Mouse (Mus musculus): ENCODE data around the gene Cir1. TPM values are rescaled to one million over a fixed set of nuclear protein-coding genes. Genes with fewer than 3 reads are reported as not detected.

Cir1 gene
- total and polyA plus RNA-seq, 3 experiments: 3.8 to 14.3 (median 5.2) TPM

DNA sequence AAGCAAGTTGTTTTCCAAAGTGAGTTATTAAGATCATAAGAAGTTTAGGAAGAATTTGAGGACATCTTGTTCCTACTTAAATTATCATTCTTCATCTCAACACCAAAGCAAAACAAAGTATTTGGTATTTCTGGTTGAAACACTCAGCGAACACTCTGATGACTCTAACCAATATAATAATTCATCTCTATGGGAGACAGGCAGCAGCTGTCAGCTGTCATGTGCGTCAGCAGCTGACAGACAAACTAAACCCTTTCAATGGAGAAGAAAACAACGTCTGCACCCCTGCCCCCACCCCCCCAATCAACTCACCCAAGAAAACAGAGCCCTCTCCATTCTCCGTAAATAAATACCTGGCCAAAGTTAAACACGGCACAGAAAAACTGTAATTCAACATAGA lies 39.0 kb upstream of the Cir1 start:
- Histone ChIP-seq H3K36me3 (replicated peaks in 1 of 2; ENCODE audit: control insufficient read depth in 1 of 2, insufficient read depth in 1 of 2, low read length in 1 of 2) (peaks cover 0 to 13% of the 10 kb centered on the region in 2 experiments), H3K27me3 (replicated peaks) (no peaks in the 10 kb centered on the region), H3K4me2 (ENCODE audit: insufficient read depth, low read depth, poor library complexity, severe bottlenecking) (no peak overlapping the region), H3K4me3 (replicated peaks in 1 of 3; ENCODE audit: low read depth in 2 of 3, low read length in 2 of 3, poor library complexity in 1 of 3) (no peak overlapping the region), H3K79me2 (replicated peaks; ENCODE audit: control insufficient read depth, extremely low read depth, insufficient read depth, poor library complexity, severe bottlenecking) (no peaks in the 10 kb centered on the region), H3K9me3 (replicated peaks; ENCODE audit: low read length) (no peaks in the 10 kb centered on the region), H3K27ac (ENCODE audit: insufficient read depth, low read depth) (no peak overlapping the region), H3K9ac (ENCODE audit: insufficient read depth, low read depth) (no peak overlapping the region), H3K4me1 (ENCODE audit: control insufficient read depth in 1 of 2, insufficient read depth in 2 of 2) (peaks cover 0 to 5% of the 10 kb centered on the region in 2 experiments; a peak in 1 of 4 replicates)
- no peak for TF ChIP-seq JUND (conservative IDR thresholded peaks at IDR 0.05; ENCODE audit: low read depth, low read length)
- no peak for TF ChIP-seq MAFK (IDR thresholded peaks at IDR 0.05; ENCODE audit: insufficient replicate concordance, low read length)
- no peak for TF ChIP-seq EP300 (IDR thresholded peaks at IDR 0.05; ENCODE audit: low read length)
- no peak for TF ChIP-seq USF2 (conservative IDR thresholded peaks at IDR 0.05; ENCODE audit: low read depth, low read length)
- no peak for TF ChIP-seq SMC3 (IDR thresholded peaks at IDR 0.05; ENCODE audit: low read depth, low read length)
- TF ChIP-seq NELFE (IDR thresholded peaks at IDR 0.05; ENCODE audit: low read depth, low read length): no peak
- no peak for TF ChIP-seq ELF1 (IDR thresholded peaks at IDR 0.05; ENCODE audit: low read depth, low read length)
- TF ChIP-seq UBTF (IDR thresholded peaks at IDR 0.05; ENCODE audit: low read depth, low read length): no peak
- TF ChIP-seq SIN3A (IDR thresholded peaks at IDR 0.05; ENCODE audit: low read length): no peak
- no peak for TF ChIP-seq RAD21 (IDR thresholded peaks at IDR 0.05; ENCODE audit: low read depth, low read length)
- TF ChIP-seq TBP (conservative IDR thresholded peaks at IDR 0.05; ENCODE audit: low read depth, low read length): no peak
- TF ChIP-seq ZC3H11A (IDR thresholded peaks at IDR 0.05; ENCODE audit: low read depth, low read length): no peak
- TF ChIP-seq TCF12 (IDR thresholded peaks at IDR 0.05; ENCODE audit: low read depth, low read length): no peak
- TF ChIP-seq E2F4 (IDR thresholded peaks at IDR 0.05; ENCODE audit: insufficient replicate concordance, low read depth, low read length): no peak
- no peak for TF ChIP-seq MXI1 (IDR thresholded peaks at IDR 0.05; ENCODE audit: low read depth, low read length)
- TF ChIP-seq USF1 (IDR thresholded peaks at IDR 0.05; ENCODE audit: low read depth, low read length): no peak
- no peak for TF ChIP-seq CHD2 (IDR thresholded peaks at IDR 0.05; ENCODE audit: low read length)
- TF ChIP-seq BHLHE40 (IDR thresholded peaks at IDR 0.05; ENCODE audit: low read depth, low read length): no peak
- DNase-seq (ENCODE audit: extremely low read depth): no peak
- in situ Hi-C loops (cut with MboI; ENCODE audit: low pct_ligation_motif_present, low pct_unique_long_range_greater_than_20kb, low sequenced_read_pairs): no loop called here
- dilution Hi-C loops (cut with MboI; ENCODE audit: extremely low pct_ligation_motif_present, extremely low pct_unique_long_range_greater_than_20kb, low sequenced_read_pairs): no loop called here

DNA sequence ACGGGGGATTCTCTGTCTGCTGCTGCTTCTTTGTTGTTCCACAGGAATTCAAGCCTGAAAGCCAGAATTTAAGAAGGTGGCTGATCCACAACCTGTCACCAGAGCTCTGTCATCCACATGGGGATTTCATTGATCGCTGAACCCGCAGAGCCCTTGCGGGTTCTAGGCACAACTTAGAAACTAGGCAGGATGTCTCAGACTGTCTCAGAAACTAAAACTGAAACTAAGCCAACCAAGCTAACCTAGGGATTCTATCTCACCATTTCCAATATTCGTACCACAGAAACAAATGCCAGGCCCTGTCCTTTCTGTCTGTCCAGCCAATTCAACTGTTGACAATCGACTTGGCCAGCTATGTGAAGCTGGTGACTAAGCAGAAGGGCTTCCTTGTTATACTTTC lies 35.7 kb upstream of the Cir1 start:
- Histone ChIP-seq H3K9ac (ENCODE audit: insufficient read depth, low read depth) (no peak overlapping the region), H3K9me3 (replicated peaks; ENCODE audit: low read length) (no peaks in the 10 kb centered on the region), H3K27me3 (replicated peaks) (no peaks in the 10 kb centered on the region), H3K79me2 (replicated peaks; ENCODE audit: control insufficient read depth, extremely low read depth, insufficient read depth, poor library complexity, severe bottlenecking) (no peaks in the 10 kb centered on the region), H3K36me3 (replicated peaks in 1 of 2; ENCODE audit: control insufficient read depth in 1 of 2, insufficient read depth in 1 of 2, low read length in 1 of 2) (peaks cover 0 to 6% of the 10 kb centered on the region in 2 experiments), H3K27ac (ENCODE audit: insufficient read depth, low read depth) (no peak overlapping the region), H3K4me3 (replicated peaks in 1 of 3; ENCODE audit: low read depth in 2 of 3, low read length in 2 of 3, poor library complexity in 1 of 3) (no peak overlapping the region), H3K4me2 (ENCODE audit: insufficient read depth, low read depth, poor library complexity, severe bottlenecking) (no peak overlapping the region; the same call in 1 of the 2 replicates), H3K4me1 (ENCODE audit: control insufficient read depth in 1 of 2, insufficient read depth in 2 of 2) (peaks cover 0 to 5% of the 10 kb centered on the region in 2 experiments; a peak in 1 of 4 replicates)
- TF ChIP-seq POLR2AphosphoS2 (IDR thresholded peaks at IDR 0.05; ENCODE audit: low read depth, low read length) (no peak), MAZ (IDR thresholded peaks at IDR 0.05; ENCODE audit: low read depth, low read length) (no peak), MYC (IDR thresholded peaks at IDR 0.05; ENCODE audit: low read depth, low read length) (no peak), TCF12 (IDR thresholded peaks at IDR 0.05; ENCODE audit: low read depth, low read length) (no peak), ELF1 (IDR thresholded peaks at IDR 0.05; ENCODE audit: low read depth, low read length) (no peak), MXI1 (IDR thresholded peaks at IDR 0.05; ENCODE audit: low read depth, low read length) (no peak), ZMIZ1 (IDR thresholded peaks at IDR 0.05; ENCODE audit: low read depth, low read length) (no peak), MEF2A (IDR thresholded peaks at IDR 0.05; ENCODE audit: borderline replicate concordance, low read depth, low read length) (no peak), E2F4 (IDR thresholded peaks at IDR 0.05; ENCODE audit: insufficient replicate concordance, low read depth, low read length) (no peak), RAD21 (IDR thresholded peaks at IDR 0.05; ENCODE audit: low read depth, low read length) (no peak)
- dilution Hi-C loops (cut with MboI; ENCODE audit: extremely low pct_ligation_motif_present, extremely low pct_unique_long_range_greater_than_20kb, low sequenced_read_pairs): no loop called here
- in situ Hi-C loops (cut with MboI; ENCODE audit: low pct_ligation_motif_present, low pct_unique_long_range_greater_than_20kb, low sequenced_read_pairs): no loop called here
- no peak for DNase-seq (ENCODE audit: extremely low read depth)

All from CH12.LX (cell line).